Mouse (Mus musculus): Measurements from ENCODE around the gene Gga3.

Gga3 gene

GRCm38 (mm10) chr11:115612059-115612409, 8.2 kb upstream of the Gga3 start:
- DNase-seq: peak; percentile 69

DNA sequence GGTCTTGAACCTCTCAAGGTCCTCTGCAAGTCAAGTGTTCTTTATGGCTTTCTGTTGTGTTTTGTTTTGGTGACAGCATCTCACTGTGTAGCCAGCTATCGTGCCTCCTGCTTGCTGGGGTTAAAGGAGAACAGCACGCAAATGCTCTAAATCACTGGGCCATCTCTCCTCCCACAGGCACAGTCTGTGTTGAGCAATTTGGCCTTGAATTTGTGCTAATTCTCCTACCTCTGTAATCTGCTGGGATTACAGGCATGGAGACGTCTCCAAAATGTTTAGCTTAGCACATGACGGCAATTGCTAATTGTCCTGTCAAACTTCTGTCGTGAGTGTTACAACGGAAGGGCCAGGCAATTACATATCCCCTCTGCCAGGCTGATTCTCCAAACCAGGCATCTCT, 7.3 kb upstream of the Gga3 start:
- no peak for DNase-seq

DNA sequence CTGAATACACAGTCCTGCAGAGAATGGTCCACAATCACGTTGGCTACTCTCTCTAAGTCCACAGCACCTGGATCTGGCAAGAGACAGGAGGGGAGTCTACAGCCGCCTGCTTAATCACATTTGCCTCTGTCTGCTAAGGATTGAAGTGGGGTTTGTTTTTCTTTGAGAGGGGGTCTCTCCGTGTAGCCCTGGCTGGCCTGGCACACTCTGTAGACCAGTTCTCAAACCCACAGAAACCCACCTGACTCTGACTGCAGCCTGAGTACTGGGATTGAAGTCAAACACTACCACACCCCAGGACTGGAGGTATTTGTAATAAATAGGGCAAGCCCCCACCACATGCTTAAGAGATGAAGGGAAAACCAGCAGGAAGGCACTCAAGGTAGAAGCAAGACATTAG, 5.7 kb upstream of the Gga3 start:
- DNase-seq: no peak

DNA sequence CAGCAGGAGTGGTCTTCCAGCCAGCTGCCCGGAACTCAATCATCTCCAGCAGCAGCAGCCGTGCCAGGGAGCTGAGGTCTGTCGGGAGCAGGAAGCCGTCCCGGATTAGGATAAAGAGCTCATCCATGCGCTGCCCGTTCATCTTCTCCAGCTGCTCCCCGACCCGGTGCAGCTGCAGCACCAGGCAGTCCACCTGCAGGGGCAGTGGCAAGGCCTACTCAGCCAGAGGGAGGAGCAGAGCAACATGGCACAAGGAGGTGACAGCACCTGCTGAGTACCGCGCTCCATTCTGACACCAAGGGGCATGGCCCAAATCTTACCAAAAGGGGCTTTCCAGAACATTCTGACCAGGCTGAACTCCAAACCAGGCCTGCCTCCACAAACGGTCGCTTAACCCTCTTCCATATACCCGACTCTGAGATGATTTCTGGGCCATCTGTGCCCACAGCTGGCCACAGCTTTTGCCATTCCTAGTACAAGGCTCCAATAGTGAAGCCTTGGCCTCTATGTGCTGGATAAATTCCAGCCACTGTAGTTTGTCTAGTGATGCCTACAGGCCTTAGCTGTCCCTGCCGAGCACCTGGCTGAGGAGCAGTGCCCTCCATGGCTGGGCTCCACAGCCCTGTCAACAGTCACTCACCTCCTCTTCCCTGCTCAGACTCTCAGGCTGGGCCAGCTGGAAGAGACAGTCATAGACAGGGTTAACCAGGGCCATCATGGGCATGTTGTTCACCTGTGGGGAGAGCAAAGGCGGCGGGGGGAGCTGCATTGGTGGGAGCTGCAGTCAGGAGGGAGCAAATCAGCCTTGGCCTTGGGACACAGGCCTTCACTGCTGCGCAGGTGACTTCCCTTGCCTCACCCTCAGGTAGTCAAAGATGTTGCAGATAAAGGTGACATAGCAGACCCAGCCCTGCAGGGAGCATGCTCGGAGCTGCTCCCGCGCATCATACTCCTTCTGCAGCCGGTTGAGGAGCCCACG, 4.9 kb upstream of the Gga3 start:
- DNase-seq: peak; percentile 78

GRCm38 (mm10) chr11:115606733-115607132, 2.9 kb upstream of the Gga3 start:
- no peak for DNase-seq

- DNase-seq: no peak
Measured at GRCm38 (mm10) chr11:115604304-115604696, 449 bp upstream of the Gga3 start.

DNA sequence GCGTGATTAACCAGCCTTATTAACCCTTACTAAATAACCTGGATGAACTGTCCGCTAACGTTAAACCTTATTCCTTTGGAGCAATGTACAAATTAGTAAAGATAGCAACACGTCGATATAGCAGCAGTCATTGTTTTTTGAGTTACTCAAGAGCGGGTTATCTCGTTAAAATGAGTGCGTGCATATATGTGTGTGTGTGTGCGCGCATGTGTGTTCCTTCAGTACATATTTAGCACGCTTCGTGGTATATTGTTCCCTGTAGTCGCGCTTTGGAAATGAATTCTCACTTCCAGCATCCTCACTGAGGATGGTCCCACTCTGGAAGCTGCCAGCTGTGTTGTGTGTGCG, 749 bp downstream of the Gga3 start:
- no peak for DNase-seq

GRCm38 (mm10) chr11:115601174-115601573, 2.7 kb downstream of the Gga3 start:
- no peak for DNase-seq

- DNase-seq: no peak
Measured at GRCm38 (mm10) chr11:115600743-115601142, 3.1 kb downstream of the Gga3 start.

DNA sequence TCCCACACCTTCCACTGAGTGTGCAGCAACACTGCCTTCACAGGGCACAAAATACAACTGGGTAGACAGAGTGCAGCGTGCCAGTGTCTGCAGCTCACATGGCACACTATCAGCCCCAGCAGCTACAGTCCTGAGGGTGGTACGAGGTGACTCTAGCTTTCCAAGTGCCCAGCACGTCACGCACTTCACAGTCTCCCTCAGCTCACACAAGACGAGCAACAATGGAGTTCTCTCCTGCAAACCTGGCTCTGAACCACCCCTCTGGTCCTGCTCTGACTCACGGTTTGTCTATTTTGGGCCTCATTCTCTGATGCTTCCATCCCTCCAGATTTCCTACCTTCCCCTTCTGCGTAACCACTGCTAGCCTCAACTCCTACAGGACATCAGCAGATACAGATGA, 4.1 kb downstream of the Gga3 start:
- no peak for DNase-seq

DNA sequence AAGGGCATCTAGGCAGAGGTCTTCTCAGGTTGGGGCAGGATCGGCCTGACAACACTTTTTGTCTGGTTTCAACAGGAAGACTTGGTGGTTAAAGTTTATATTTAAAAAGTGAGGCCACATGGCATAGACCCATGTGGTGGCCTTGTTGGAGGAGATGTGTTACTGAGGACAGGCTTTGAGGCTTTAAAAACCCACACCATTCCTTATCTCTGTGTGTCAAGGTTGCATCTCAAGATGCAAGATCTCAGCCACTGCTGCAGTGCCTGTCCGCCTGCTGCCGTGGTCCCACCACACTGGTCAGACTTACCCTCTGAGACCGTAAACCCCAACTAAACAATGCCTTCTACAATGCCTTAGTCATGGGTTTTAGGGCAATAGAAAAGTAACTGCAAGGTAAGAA, 5.5 kb downstream of the Gga3 start:
- DNase-seq: no peak

- DNase-seq: no peak
Measured at GRCm38 (mm10) chr11:115595209-115595608, 8.6 kb downstream of the Gga3 start.

DNA sequence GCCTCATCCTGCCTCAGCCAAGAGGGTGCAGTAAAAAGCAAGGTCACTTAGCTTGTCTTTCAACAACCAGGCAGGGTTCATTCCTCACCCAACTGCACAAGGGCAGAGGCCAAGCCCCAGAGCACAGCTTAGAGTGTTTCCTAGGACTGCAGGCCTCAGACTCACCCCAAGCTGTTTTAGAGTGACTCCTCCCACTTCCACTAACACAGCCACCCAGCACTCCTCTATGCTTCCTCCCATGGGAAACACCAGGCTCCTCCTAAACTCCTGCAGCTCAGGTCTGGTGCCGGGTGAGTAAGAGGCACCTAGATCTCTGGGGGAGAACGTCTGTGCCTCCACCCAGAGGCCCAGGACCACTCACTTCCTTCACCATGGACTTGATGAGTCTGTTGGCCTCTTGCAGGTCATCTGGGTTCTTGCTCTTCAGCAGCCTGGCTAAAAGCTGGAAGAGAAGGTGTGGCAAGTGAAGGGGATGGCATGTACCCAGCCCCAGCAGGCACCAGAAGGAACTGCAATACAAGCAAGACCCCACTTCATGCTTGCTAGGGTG, 13.2 kb downstream of the Gga3 start:
- no peak for DNase-seq

- no peak for DNase-seq
Measured at GRCm38 (mm10) chr11:115587984-115588383, 15.9 kb downstream of the Gga3 start.

DNA sequence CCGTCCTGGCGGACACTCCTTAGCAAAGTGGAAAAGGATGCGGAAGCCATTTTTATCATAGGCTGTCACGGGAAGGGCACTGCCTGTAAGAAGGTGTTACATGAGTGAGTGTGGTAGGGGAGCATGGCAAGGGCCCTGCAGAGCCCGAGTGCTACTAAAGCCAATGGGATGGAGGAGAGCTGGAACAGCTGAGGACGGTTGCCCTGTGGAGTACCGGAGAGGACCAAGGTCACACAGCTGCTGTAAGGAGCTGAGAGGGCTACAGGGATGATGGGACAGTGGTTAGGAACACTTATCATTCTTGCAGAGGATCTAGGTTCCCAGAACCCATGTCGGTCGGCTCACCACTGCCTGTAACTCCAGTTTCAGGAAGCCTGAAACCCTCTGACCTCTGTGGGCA, 17.4 kb downstream of the Gga3 start:
- DNase-seq: no peak

- no peak for DNase-seq
Measured at GRCm38 (mm10) chr11:115585573-115586100, 18.2 kb downstream of the Gga3 start.

DNA sequence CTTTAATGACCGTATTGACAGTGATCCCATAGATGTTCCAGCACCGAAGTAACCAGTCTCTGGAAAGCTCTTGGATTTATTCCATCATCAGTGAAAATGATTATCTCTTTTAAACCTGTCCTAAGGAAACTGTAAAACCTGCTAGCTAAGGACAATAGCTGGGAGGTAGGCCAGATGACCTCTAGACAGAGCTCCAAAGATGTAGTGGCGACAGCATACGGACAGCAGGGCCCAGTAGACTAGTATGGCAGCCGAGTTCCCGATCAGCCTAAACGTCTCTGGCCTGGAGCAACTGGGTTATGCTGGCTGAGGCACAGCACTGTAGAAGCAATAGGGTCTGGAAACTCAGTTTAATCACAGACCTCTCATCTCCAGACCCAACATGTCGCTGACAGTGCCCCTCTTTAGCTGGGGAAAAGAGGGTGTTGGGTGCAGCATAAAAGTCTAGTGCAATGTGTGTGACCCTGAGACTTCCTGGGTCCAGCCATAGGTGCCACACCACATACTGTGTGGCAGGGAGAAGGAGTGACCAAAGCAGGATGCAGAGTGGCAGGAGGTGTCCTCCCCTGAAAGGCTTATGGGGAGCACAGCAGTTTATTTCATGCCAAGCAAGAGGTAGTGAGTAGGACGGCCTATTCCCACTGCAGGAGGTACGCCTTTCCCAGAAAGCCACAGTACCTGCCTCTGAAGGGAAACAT, 19.3 kb downstream of the Gga3 start:
- DNase-seq: no peak

- no peak for DNase-seq
Measured at GRCm38 (mm10) chr11:115582913-115583606, 20.8 kb downstream of the Gga3 start.

- no peak for DNase-seq
Measured at GRCm38 (mm10) chr11:115579080-115579479, 24.8 kb downstream of the Gga3 start.

GRCm38 (mm10) chr11:115564961-115565360, 38.9 kb downstream of the Gga3 start:
- DNase-seq: no peak

DNA sequence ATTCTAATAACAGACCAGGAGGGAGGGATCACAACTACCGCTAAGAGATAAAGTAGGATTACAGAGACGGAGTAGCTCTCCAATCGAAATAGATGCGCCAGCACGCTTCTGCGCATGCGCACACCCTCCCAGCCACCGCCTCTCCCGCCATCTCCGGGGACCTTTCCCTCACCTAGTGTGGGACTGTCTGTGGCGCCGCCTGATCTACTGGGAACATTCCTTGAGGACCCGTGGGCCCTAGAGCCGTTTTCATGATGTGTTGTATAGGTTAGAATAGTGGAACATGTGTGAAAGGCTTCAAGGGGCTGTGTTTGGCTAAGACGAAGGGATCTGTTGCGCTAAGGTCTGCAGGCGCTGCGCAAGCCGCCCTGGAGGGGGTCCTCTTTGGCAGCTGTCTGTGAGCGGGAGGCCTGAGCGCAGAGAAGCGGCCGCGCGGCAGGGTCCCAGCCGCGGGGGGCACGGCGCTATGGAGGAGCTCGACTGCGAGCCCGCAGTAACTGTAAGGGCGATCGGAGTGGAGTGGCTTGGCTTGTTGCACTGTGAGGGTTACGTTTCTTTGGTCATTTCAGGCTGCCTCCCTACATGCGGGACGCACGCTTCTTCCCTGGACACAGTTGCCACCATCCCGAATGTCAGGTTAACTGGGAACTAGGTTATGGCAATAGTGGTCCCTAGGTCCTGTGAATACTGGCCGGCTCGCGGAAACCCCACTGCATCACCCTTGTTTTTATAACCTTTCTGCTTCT, 39.6 kb downstream of the Gga3 start, which contains the start of gene Nup85:
TSS of gene Nup85 (plus strand) at position 371 of the 746 bp plus-strand sequence.
- DNase-seq: peak; percentile 97

- DNase-seq: peak; percentile 32
Measured at GRCm38 (mm10) chr11:115563406-115563805, 40.4 kb downstream of the Gga3 start.
